Mouse (Mus musculus) left cerebral cortex, postnatal 14 days (tissue): ENCODE results near the gene Lrpprc. TPM values are rescaled to one million over a fixed set of nuclear protein-coding genes. Genes with fewer than 3 reads are reported as not detected.
A peak's percentile ranks its signal among the peaks of the same experiment; 100 is the strongest.
"Not testable (repeated sequence)": the region's sequence is repeated elsewhere in the genome, so short reads cannot be mapped to it uniquely, and the experiment has no call there.

Source experiments
- DNase-seq, 2 experiments: peaks; one replicate each; pipeline ENCODE4 v3.0.0; 2021 to 2022; ENCODE audit warnings: low spot score in 2 of 2, mixed read lengths in 1 of 2
- intact Hi-C: fragments of 180-260 bp; cut with DNase I; formaldehyde crosslinking; loops from one replicate; pipeline ENCODE4 v1.15.1; 2025
- long read RNA-seq, 2 experiments: library from polyadenylated mRNA; stranded (forward); transcript quantifications; one replicate each; pipeline ENCODE4 v2.0.0; 2021
- total RNA-seq, 2 experiments: library from RNA; stranded (reverse); gene quantifications; 2 replicates each; pipeline ENCODE4 v1.2.3; 2021

The Lrpprc gene
- 10 to 100 TPM; 63.5 to 66.2 TPM for total RNA-seq
- long read RNA-seq, experiment 1, full-length matches to known transcripts: 73 of 97 reads
- long read RNA-seq, experiment 1, partial matches to known transcripts: 13 of 97 reads
- long read RNA-seq, experiment 1, other reads (novel, unspliced or antisense): 11 of 97 reads
- long read RNA-seq, experiment 2, full-length matches to known transcripts: 51 of 64 reads
- long read RNA-seq, experiment 2, partial matches to known transcripts: 3 of 64 reads
- long read RNA-seq, experiment 2, other reads (novel, unspliced or antisense): 10 of 64 reads

GRCm38 (mm10) chr17:84790447-84791098 is at the start of gene Lrpprc:
Gene Lrpprc, minus strand, starts transcription at chr17:84790789.
- intact Hi-C loops: no loop called here

GRCm38 (mm10) chr17:84837780-84838179 is 47.2 kb upstream of the Lrpprc start:
- DNase-seq: peak; percentile 78 to 84
- intact Hi-C loops: loop anchor here (2.0 to 5.0 kb wide), 3 partner anchors 275 to 795 kb away; no protein-coding TSS in a partner anchor

More at GRCm38 (mm10) chr17:84790447-84791098, at the start of gene Lrpprc:
- peak; percentile 94 to 96 for DNase-seq

GRCm38 (mm10) chr17:84835249-84835648 is 44.7 kb upstream of the Lrpprc start:
- intact Hi-C loops: loop anchor here (5.0 kb wide), 2 partner anchors 277 to 797 kb away; no protein-coding TSS in a partner anchor
- no peak for DNase-seq

GRCm38 (mm10) chr17:84832346-84832745 is 41.8 kb upstream of the Lrpprc start:
- intact Hi-C loops: no loop called here
- DNase-seq: no peak

GRCm38 (mm10) chr17:84828301-84828700 is 37.7 kb upstream of the Lrpprc start:
- intact Hi-C loops: no loop called here
- no peak for DNase-seq

GRCm38 (mm10) chr17:84820603-84821002 is 30.0 kb upstream of the Lrpprc start:
- no peak for DNase-seq
- intact Hi-C loops: no loop called here

GRCm38 (mm10) chr17:84818390-84818789 is 27.8 kb upstream of the Lrpprc start:
- no peak for DNase-seq

GRCm38 (mm10) chr17:84816014-84816461 is 25.4 kb upstream of the Lrpprc start:
- intact Hi-C loops: no loop called here

More at GRCm38 (mm10) chr17:84818390-84818789, 27.8 kb upstream of the Lrpprc start:
- intact Hi-C loops: no loop called here

GRCm38 (mm10) chr17:84814905-84815304 is 24.3 kb upstream of the Lrpprc start:
- intact Hi-C loops: no loop called here
- no peak for DNase-seq

More at GRCm38 (mm10) chr17:84816014-84816461, 25.4 kb upstream of the Lrpprc start:
- DNase-seq: peak in 1 of 2 experiments; percentile 27

- intact Hi-C loops, DNase-seq: not testable (repeated sequence)
Measured at GRCm38 (mm10) chr17:84814192-84814591, 23.6 kb upstream of the Lrpprc start.

- intact Hi-C loops: no loop called here
- no peak for DNase-seq
Measured at GRCm38 (mm10) chr17:84792006-84792405, 1.4 kb upstream of the Lrpprc start.

- peak in 1 of 2 experiments; percentile 14 for DNase-seq
Measured at GRCm38 (mm10) chr17:84791156-84791555, 567 bp upstream of the Lrpprc start.

GRCm38 (mm10) chr17:84790043-84790442 is 546 bp downstream of the Lrpprc start:
- intact Hi-C loops: no loop called here
- peak in 1 of 2 experiments; percentile 18 for DNase-seq

More at GRCm38 (mm10) chr17:84791156-84791555, 567 bp upstream of the Lrpprc start:
- intact Hi-C loops: no loop called here

GRCm38 (mm10) chr17:84788376-84789125 is 2.0 kb downstream of the Lrpprc start:
- intact Hi-C loops: no loop called here
- no peak for DNase-seq

GRCm38 (mm10) chr17:84787477-84787876 is 3.1 kb downstream of the Lrpprc start:
- DNase-seq: peak in 1 of 2 experiments; percentile 11
- intact Hi-C loops: no loop called here

- intact Hi-C loops: no loop called here
- DNase-seq: no peak
Measured at GRCm38 (mm10) chr17:84786911-84787310, 3.7 kb downstream of the Lrpprc start.

GRCm38 (mm10) chr17:84785176-84785575 is 5.4 kb downstream of the Lrpprc start:
- no peak for DNase-seq
- intact Hi-C loops: no loop called here

GRCm38 (mm10) chr17:84783491-84783890 is 7.1 kb downstream of the Lrpprc start:
- intact Hi-C loops: no loop called here
- DNase-seq: no peak

- DNase-seq: no peak
- intact Hi-C loops: no loop called here
Measured at GRCm38 (mm10) chr17:84780321-84780720, 10.3 kb downstream of the Lrpprc start.

- no peak for DNase-seq
- intact Hi-C loops: no loop called here
Measured at GRCm38 (mm10) chr17:84778477-84778978, 12.1 kb downstream of the Lrpprc start.
